In genomic region chr9:113939063-113939850, GRCm38 (mm10) we compare ENCODE assay signal across 17 mouse cellular contexts. TPM values are rescaled to one million over a fixed set of nuclear protein-coding genes. Genes with fewer than 3 reads are reported as not detected.
DNase-seq lines count a peak whose midpoint lies in the region; ATAC-seq and TF ChIP-seq lines count a peak whose summit lies in the region.
"Had no signal": no experiment of that assay in that cellular context is flagged by ENCODE, and none has a peak within 500 bp of the region (broad histone marks: within the 10 kb centered on the region; RNA-seq: fewer than 3 reads in every experiment).

No protein-coding gene starts in this region.

- peaks cover 96% of the 10 kb centered on the region for H3K4me1 ChIP-seq in liver, embryonic 12.5 days
- peaks cover 39% of the 10 kb centered on the region for H3K4me1 ChIP-seq in liver, postnatal 0 days (ENCODE audit: insufficient read depth)
- H3K4me1 ChIP-seq in forebrain, embryonic 16.5 days (replicated peaks; ENCODE audit: control insufficient read depth, insufficient read depth, low read length): peaks cover 19% of the 10 kb centered on the region

- WGBS in liver, embryonic 12.5 days (ENCODE audit: insufficient replicate concordance): 79% methylated on average over 9 of the region's 9 CpGs
- 84% methylated on average over 9 of the region's 9 CpGs for WGBS in liver, postnatal 0 days (ENCODE audit: insufficient replicate concordance)
- 69% methylated on average over 9 of the region's 9 CpGs for WGBS in forebrain, embryonic 16.5 days

- no peak for TF ChIP-seq EP300 in liver, postnatal 0 days (IDR thresholded peaks at IDR 0.05; ENCODE audit: low read depth)

- DNase-seq in frontal cortex, postnatal 10 days (ENCODE audit: low spot score in 2 of 2): no peak
- no peak for DNase-seq in liver, postnatal 0 days
- peak; percentile 47 to 61 for DNase-seq in cerebellum, adult 18-20 months
- no peak for DNase-seq in embryo, embryonic 11 days
- no peak for DNase-seq in ovary, postnatal 14 days (ENCODE audit: low spot score)
- DNase-seq: adrenal gland, postnatal 36 days; kidney, adult 8-10 months; lung, postnatal 14 days; thymus, postnatal 25 days had no signal

- no peak for TF ChIP-seq CTCF in liver, postnatal 0 days (IDR thresholded peaks at IDR 0.05; ENCODE audit: low read depth)

- no peaks in the 10 kb centered on the region for H3K9me3 ChIP-seq in liver, embryonic 12.5 days (replicated peaks)
- no peaks in the 10 kb centered on the region for H3K9me3 ChIP-seq in liver, postnatal 0 days (ENCODE audit: low read length)
- H3K9me3 ChIP-seq in forebrain, embryonic 16.5 days (ENCODE audit: control insufficient read depth, low read length): no peaks in the 10 kb centered on the region
- H3K9me3 ChIP-seq: G1E; hindbrain, embryonic 15.5 days; limb, embryonic 12.5 days; neural tube, embryonic 13.5 days had no signal

- peaks cover 17% of the 10 kb centered on the region; the same call in 1 of the 2 replicates for H3K36me3 ChIP-seq in liver, embryonic 12.5 days
- no peaks in the 10 kb centered on the region for H3K36me3 ChIP-seq in liver, postnatal 0 days (replicated peaks; ENCODE audit: insufficient read depth, low read length)
- H3K36me3 ChIP-seq in forebrain, embryonic 16.5 days (ENCODE audit: control insufficient read depth, insufficient read depth): no peaks in the 10 kb centered on the region; the same call in 1 of the 2 replicates
- H3K36me3 ChIP-seq: hindbrain, embryonic 15.5 days; limb, embryonic 12.5 days; neural tube, embryonic 13.5 days had no signal

- no peaks in the 10 kb centered on the region for H3K27me3 ChIP-seq in liver, embryonic 12.5 days (replicated peaks)
- H3K27me3 ChIP-seq in liver, postnatal 0 days (ENCODE audit: insufficient read depth, low read length): no peaks in the 10 kb centered on the region
- no peaks in the 10 kb centered on the region for H3K27me3 ChIP-seq in forebrain, embryonic 16.5 days (replicated peaks; ENCODE audit: control insufficient read depth, insufficient read depth, low read length)
- H3K27me3 ChIP-seq: hindbrain, embryonic 15.5 days; limb, embryonic 12.5 days; neural tube, embryonic 13.5 days had no signal

- no peak overlapping the region for H3K4me2 ChIP-seq in liver, embryonic 12.5 days
- H3K4me2 ChIP-seq in liver, postnatal 0 days (ENCODE audit: low read depth, low read length): no peak overlapping the region
- no peak overlapping the region for H3K4me2 ChIP-seq in forebrain, embryonic 16.5 days (ENCODE audit: low read length)
- H3K4me2 ChIP-seq: hindbrain, embryonic 15.5 days; limb, embryonic 12.5 days; neural tube, embryonic 13.5 days had no signal

- H3K9ac ChIP-seq in liver, embryonic 12.5 days: peak overlapping the region; percentile 23; the same call in 1 of the 2 replicates
- H3K9ac ChIP-seq in liver, postnatal 0 days (replicated peaks): no peak overlapping the region
- no peak overlapping the region for H3K9ac ChIP-seq in forebrain, embryonic 16.5 days (replicated peaks; ENCODE audit: low read depth, low read length)
- H3K9ac ChIP-seq: hindbrain, embryonic 15.5 days; limb, embryonic 12.5 days; neural tube, embryonic 13.5 days had no signal

- H3K27ac ChIP-seq in liver, embryonic 12.5 days: peak overlapping the region; percentile 93
- H3K27ac ChIP-seq in liver, postnatal 0 days (ENCODE audit: low read depth): no peak overlapping the region
- H3K27ac ChIP-seq in forebrain, embryonic 16.5 days (ENCODE audit: low read length): peak overlapping the region; percentile 19; the same call in 1 of the 2 replicates
- H3K27ac ChIP-seq: hindbrain, embryonic 15.5 days; limb, embryonic 12.5 days; neural tube, embryonic 13.5 days had no signal

- peak; percentile 69 for ATAC-seq in frontal cortex, adult (ENCODE audit: low TSS enrichment)
- no peak for ATAC-seq in liver, embryonic 12.5 days
- no peak for ATAC-seq in liver, postnatal 0 days
- no peak for ATAC-seq in forebrain, embryonic 16.5 days
- ATAC-seq: midbrain, embryonic 16.5 days had no signal

- H3K4me3 ChIP-seq in liver, embryonic 12.5 days: no peak overlapping the region
- no peak overlapping the region for H3K4me3 ChIP-seq in liver, postnatal 0 days (ENCODE audit: low read depth, low read length)
- no peak overlapping the region for H3K4me3 ChIP-seq in forebrain, embryonic 16.5 days (replicated peaks; ENCODE audit: low read length)
- H3K4me3 ChIP-seq: hindbrain, embryonic 15.5 days; limb, embryonic 12.5 days; neural tube, embryonic 13.5 days had no signal

RNA-seq across cellular contexts. Expression of gene Ubp1, which starts 8.5 kb away (rescaled TPM):
- 59.8 and 64.6 TPM in 2 replicates for polyA plus RNA-seq in liver, embryonic 12.5 days (2016; fragmentation: Nextera tagmentation; extraction: Ambion mirVana)
- 22.6 and 22.8 TPM in 2 replicates for polyA plus RNA-seq in liver, postnatal 0 days (2015; fragmentation: Nextera tagmentation; extraction: Ambion mirVana)
- 31.4 and 35.6 TPM in 2 replicates for polyA plus RNA-seq in forebrain, embryonic 16.5 days (2015; fragmentation: Nextera tagmentation; extraction: Ambion mirVana)

Comparison
In these comparisons a context has a peak if more than half of its experiments do, and no peak if none do; other contexts are left out.
1. DNase-seq: peak in cerebellum, adult 18-20 months (2 of 2); none in frontal cortex, postnatal 10 days (0 of 2), liver, postnatal 0 days (single experiment), embryo, embryonic 11 days (single experiment) and ovary, postnatal 14 days (single experiment).